Mouse (Mus musculus): ENCODE measurements around the gene Lzts2. TPM values are rescaled to one million over a fixed set of nuclear protein-coding genes. Genes with fewer than 3 reads are reported as not detected.
A peak's percentile ranks its signal among the peaks of the same experiment; 100 is the strongest.

The Lzts2 gene
- polyA plus RNA-seq, 1 experiment from 2014 or later = 105 TPM

GRCm38 (mm10) chr19:45015518-45016281 lies 1.5 kb downstream of the Lzts2 start:
- peak; percentile 11; the same call in 1 of the 2 replicates for ATAC-seq (ENCODE audit: insufficient number of reproducible peaks, insufficient read depth, low FRiP score, low TSS enrichment, low read depth)
- no peaks in the 10 kb centered on the region for H3K27me3 ChIP-seq
- WGBS = under 1% methylated on average over 34 of the region's 34 CpGs

GRCm38 (mm10) chr19:45016341-45017215 lies 2.4 kb downstream of the Lzts2 start:
- WGBS = 1% methylated on average over 16 of the region's 18 CpGs

More at GRCm38 (mm10) chr19:45015518-45016281, 1.5 kb downstream of the Lzts2 start:
- Histone ChIP-seq H3K4me1 (replicated peaks) (peaks cover 66% of the 10 kb centered on the region), H3K4me3 (replicated peaks) (peak overlapping the region; percentile 75), H3K36me3 (peaks cover 18% of the 10 kb centered on the region), H3K27ac (peak overlapping the region; percentile 98), H3K4me2 (peak overlapping the region; percentile 83), H3K9me3 (no peaks in the 10 kb centered on the region), H3K9ac (replicated peaks) (peak overlapping the region; percentile 93)

GRCm38 (mm10) chr19:45017216-45017771 lies 3.1 kb downstream of the Lzts2 start:
- peak overlapping the region; percentile 93 for H3K9ac ChIP-seq (replicated peaks)
- H3K4me3 ChIP-seq (replicated peaks) = peak overlapping the region; percentile 75
- no peaks in the 10 kb centered on the region for H3K27me3 ChIP-seq
- WGBS = under 1% methylated on average over 15 of the region's 27 CpGs
- no peak for ATAC-seq (ENCODE audit: insufficient number of reproducible peaks, insufficient read depth, low FRiP score, low TSS enrichment, low read depth)
- peak overlapping the region; percentile 83 for H3K4me2 ChIP-seq
- H3K9me3 ChIP-seq = no peaks in the 10 kb centered on the region
- H3K27ac ChIP-seq = peak overlapping the region; percentile 98
- H3K36me3 ChIP-seq = peaks cover 19% of the 10 kb centered on the region
- peaks cover 75% of the 10 kb centered on the region for H3K4me1 ChIP-seq (replicated peaks)

More at GRCm38 (mm10) chr19:45016341-45017215, 2.4 kb downstream of the Lzts2 start:
- peaks cover 18% of the 10 kb centered on the region for H3K36me3 ChIP-seq
- peak overlapping the region; percentile 83 for H3K4me2 ChIP-seq
- peak overlapping the region; percentile 75 for H3K4me3 ChIP-seq (replicated peaks)
- H3K9me3 ChIP-seq = no peaks in the 10 kb centered on the region
- ATAC-seq (ENCODE audit: insufficient number of reproducible peaks, insufficient read depth, low FRiP score, low TSS enrichment, low read depth) = peak; percentile 18; the same call in 1 of the 2 replicates
- peaks cover 74% of the 10 kb centered on the region for H3K4me1 ChIP-seq (replicated peaks)
- peak overlapping the region; percentile 93 for H3K9ac ChIP-seq (replicated peaks)
- H3K27ac ChIP-seq = peak overlapping the region; percentile 98
- no peaks in the 10 kb centered on the region for H3K27me3 ChIP-seq

DNA sequence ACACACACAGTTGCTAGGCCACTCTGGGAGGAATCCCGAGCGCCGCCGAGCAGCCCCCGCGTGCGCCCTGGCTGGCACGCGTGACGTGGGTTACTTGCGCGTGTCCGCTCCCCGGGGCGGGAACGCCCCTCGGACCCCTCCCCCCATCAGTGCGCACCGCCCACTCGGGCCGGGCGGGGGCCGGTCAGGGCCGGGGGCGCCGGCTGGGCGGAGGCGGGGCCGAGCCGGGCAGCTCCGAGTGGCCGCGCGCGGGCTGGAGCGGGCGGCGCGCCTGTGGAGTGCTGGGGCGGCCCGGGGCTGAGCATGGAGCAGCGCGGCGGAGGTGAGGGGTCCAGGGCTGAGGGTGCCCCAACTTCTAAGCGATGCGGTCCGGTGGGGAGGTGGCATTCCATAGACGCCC lies 3.7 kb downstream of the Lzts2 start:
- peaks cover 69% of the 10 kb centered on the region for H3K4me1 ChIP-seq (replicated peaks)
- H3K36me3 ChIP-seq = peaks cover 25% of the 10 kb centered on the region
- H3K4me2 ChIP-seq = peak overlapping the region; percentile 83
- under 1% methylated on average over 45 of the region's 48 CpGs for WGBS
- peak overlapping the region; percentile 93 for H3K9ac ChIP-seq (replicated peaks)
- H3K9me3 ChIP-seq = no peaks in the 10 kb centered on the region
- H3K27me3 ChIP-seq = no peaks in the 10 kb centered on the region
- H3K27ac ChIP-seq = peak overlapping the region; percentile 98
- peak overlapping the region; percentile 75 for H3K4me3 ChIP-seq (replicated peaks)
- peak; percentile 49 for ATAC-seq (ENCODE audit: insufficient number of reproducible peaks, insufficient read depth, low FRiP score, low TSS enrichment, low read depth)

DNA sequence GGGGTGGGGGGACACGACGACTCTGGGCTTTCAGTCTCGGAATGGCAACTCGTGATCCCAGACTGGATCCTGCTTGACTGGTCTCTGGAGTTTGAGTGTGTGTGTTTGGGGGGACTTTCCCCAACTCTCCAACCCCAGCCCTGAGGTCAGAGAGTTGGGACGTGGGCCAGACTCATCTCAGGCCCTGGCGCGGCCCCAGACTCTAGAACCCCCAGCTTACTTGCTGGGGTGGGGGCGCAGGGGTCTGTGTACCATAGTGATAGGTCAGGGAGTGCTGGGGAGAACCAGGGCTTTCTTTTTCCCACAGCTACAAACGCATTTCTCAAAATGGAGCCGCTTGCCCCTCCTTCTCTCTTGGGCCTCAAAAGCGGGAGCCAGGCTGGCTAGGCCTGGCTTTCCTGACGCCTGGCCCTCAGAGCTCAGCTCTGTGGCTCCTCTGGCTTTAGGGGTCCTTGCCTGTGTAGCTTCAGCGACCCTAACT lies 4.2 kb downstream of the Lzts2 start:
- Histone ChIP-seq H3K27ac (peak overlapping the region; percentile 98), H3K9me3 (no peaks in the 10 kb centered on the region), H3K4me1 (replicated peaks) (peaks cover 64% of the 10 kb centered on the region), H3K4me2 (peak overlapping the region; percentile 83), H3K27me3 (no peaks in the 10 kb centered on the region), H3K9ac (replicated peaks) (peak overlapping the region; percentile 93), H3K4me3 (replicated peaks) (peak overlapping the region; percentile 75), H3K36me3 (peaks cover 30% of the 10 kb centered on the region)
- peak; percentile 2; the same call in 1 of the 2 replicates for ATAC-seq (ENCODE audit: insufficient number of reproducible peaks, insufficient read depth, low FRiP score, low TSS enrichment, low read depth)
- under 1% methylated on average over 13 of the region's 13 CpGs for WGBS

DNA sequence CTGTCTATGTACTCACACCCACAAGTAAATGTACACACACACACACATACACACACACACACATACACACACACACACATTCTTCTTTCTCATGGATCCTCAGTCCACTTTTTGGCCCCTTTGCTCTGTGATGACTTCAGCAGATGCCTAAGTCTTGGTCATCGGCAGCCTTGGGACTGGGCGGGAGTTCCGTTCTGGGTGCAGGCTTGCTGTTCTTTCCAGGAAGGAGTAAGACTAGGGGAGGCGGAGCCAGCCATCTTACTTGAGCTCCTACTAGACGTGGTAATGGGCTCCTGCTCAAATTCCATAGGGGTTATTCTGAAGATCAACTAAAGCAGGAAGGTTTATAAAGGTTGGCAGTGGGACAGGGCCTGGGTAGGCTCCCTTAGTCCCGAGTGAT lies 6.1 kb downstream of the Lzts2 start:
- no peak overlapping the region for H3K27ac ChIP-seq
- H3K4me3 ChIP-seq (replicated peaks) = peak overlapping the region; percentile 7; the same call in 1 of the 2 replicates
- ATAC-seq (ENCODE audit: insufficient number of reproducible peaks, insufficient read depth, low FRiP score, low TSS enrichment, low read depth) = no peak
- no peaks in the 10 kb centered on the region for H3K27me3 ChIP-seq
- peak overlapping the region; percentile 29 for H3K4me2 ChIP-seq
- peaks cover 51% of the 10 kb centered on the region for H3K4me1 ChIP-seq (replicated peaks)
- WGBS = 60% methylated on average over 6 of the region's 6 CpGs
- H3K9ac ChIP-seq (replicated peaks) = no peak overlapping the region; the same call in 1 of the 2 replicates
- H3K36me3 ChIP-seq = peaks cover 49% of the 10 kb centered on the region
- no peaks in the 10 kb centered on the region for H3K9me3 ChIP-seq

DNA sequence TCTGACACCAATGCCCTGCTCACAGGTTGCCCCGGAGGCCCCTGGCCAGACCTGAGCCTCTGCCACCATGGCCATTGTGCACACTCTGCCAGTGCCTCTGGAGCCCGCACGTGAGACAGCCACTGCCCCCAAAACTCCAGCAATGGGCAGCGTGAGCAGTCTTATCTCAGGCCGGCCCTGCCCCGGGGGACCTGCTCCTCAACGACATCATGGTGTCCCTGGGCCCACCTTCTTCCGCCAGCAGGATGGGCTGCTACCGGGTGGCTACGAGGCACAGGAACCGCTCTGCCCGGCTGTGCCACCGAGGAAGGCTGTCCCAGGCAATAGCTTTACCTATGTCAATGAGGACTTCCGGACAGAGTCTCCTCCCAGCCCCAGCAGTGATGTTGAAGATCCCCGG lies 7.1 kb downstream of the Lzts2 start:
- no peaks in the 10 kb centered on the region for H3K9me3 ChIP-seq
- ATAC-seq (ENCODE audit: insufficient number of reproducible peaks, insufficient read depth, low FRiP score, low TSS enrichment, low read depth) = no peak
- H3K4me2 ChIP-seq = peak overlapping the region; percentile 29
- H3K36me3 ChIP-seq = peaks cover 59% of the 10 kb centered on the region
- peaks cover 48% of the 10 kb centered on the region for H3K4me1 ChIP-seq (replicated peaks)
- no peak overlapping the region; the same call in 1 of the 2 replicates for H3K9ac ChIP-seq (replicated peaks)
- H3K27ac ChIP-seq = no peak overlapping the region
- H3K27me3 ChIP-seq = no peaks in the 10 kb centered on the region
- no peak overlapping the region for H3K4me3 ChIP-seq (replicated peaks)
- WGBS = 95% methylated on average over 15 of the region's 15 CpGs

GRCm38 (mm10) chr19:45023993-45024392 lies 9.8 kb downstream of the Lzts2 start:
- Histone ChIP-seq H3K27ac (no peak overlapping the region), H3K4me3 (replicated peaks) (no peak overlapping the region), H3K36me3 (peaks cover 86% of the 10 kb centered on the region), H3K9me3 (no peaks in the 10 kb centered on the region), H3K4me1 (replicated peaks) (peaks cover 43% of the 10 kb centered on the region), H3K4me2 (no peak overlapping the region), H3K27me3 (no peaks in the 10 kb centered on the region), H3K9ac (replicated peaks) (no peak overlapping the region)
- no peak for ATAC-seq (ENCODE audit: insufficient number of reproducible peaks, insufficient read depth, low FRiP score, low TSS enrichment, low read depth)
- WGBS = 85% methylated on average over 11 of the region's 11 CpGs

GRCm38 (mm10) chr19:45024775-45025174 lies 10.6 kb downstream of the Lzts2 start:
- no peak overlapping the region for H3K4me2 ChIP-seq
- peaks cover 35% of the 10 kb centered on the region for H3K4me1 ChIP-seq (replicated peaks)
- no peak for ATAC-seq (ENCODE audit: insufficient number of reproducible peaks, insufficient read depth, low FRiP score, low TSS enrichment, low read depth)
- H3K36me3 ChIP-seq = peaks cover 86% of the 10 kb centered on the region
- H3K27me3 ChIP-seq = no peaks in the 10 kb centered on the region
- 91% methylated on average over 20 of the region's 20 CpGs for WGBS
- H3K9ac ChIP-seq (replicated peaks) = no peak overlapping the region
- no peak overlapping the region for H3K4me3 ChIP-seq (replicated peaks)
- no peak overlapping the region for H3K27ac ChIP-seq
- no peaks in the 10 kb centered on the region for H3K9me3 ChIP-seq

GRCm38 (mm10) chr19:45025937-45026568 lies 11.8 kb downstream of the Lzts2 start:
- WGBS = 72% methylated on average over 37 of the region's 37 CpGs
- Histone ChIP-seq H3K36me3 (peaks cover 79% of the 10 kb centered on the region), H3K9me3 (no peaks in the 10 kb centered on the region), H3K4me1 (replicated peaks) (peaks cover 26% of the 10 kb centered on the region), H3K9ac (replicated peaks) (no peak overlapping the region; the same call in 1 of the 2 replicates), H3K27me3 (no peaks in the 10 kb centered on the region), H3K4me3 (replicated peaks) (no peak overlapping the region), H3K27ac (0 out of 2 replicates have a peak overlapping the region, but pooled peaks have one; percentile 20), H3K4me2 (no peak overlapping the region)
- no peak for ATAC-seq (ENCODE audit: insufficient number of reproducible peaks, insufficient read depth, low FRiP score, low TSS enrichment, low read depth)

Data from limb, embryonic 12.5 days (tissue).